Mouse (Mus musculus) stomach, embryonic 15.5 days (tissue): Measurements from ENCODE around the gene Pcbp2. TPM values are rescaled to one million over a fixed set of nuclear protein-coding genes. Genes with fewer than 3 reads are reported as not detected.

ENCODE experiments used
- ATAC-seq: fragments of 200-750 bp; cut with Nextera tagmentation; 2 replicates; pipeline ENCODE4 v1.8.0; 2017; ENCODE audit warnings: low read depth, moderate number of reproducible peaks, moderate TSS enrichment; ENCODE audit not compliant: insufficient read depth, low FRiP score
- H3K27ac ChIP-seq: fragments of 300-500 bp; sonication (generic); 2 replicates; pipeline ENCODE4 v1.5.1; 2015; ENCODE audit warnings: mild to moderate bottlenecking, inconsistent platforms
- H3K27me3 ChIP-seq: fragments of 300-500 bp; sonication (generic); replicated peaks from 2 replicates; pipeline ENCODE4 v1.6.1; 2015; ENCODE audit warnings: inconsistent platforms
- H3K36me3 ChIP-seq: fragments of 300-500 bp; sonication (generic); 2 replicates; pipeline ENCODE4 v1.6.1; 2015; ENCODE audit warnings: inconsistent platforms
- H3K4me1 ChIP-seq: fragments of 300-500 bp; sonication (generic); 2 replicates; pipeline ENCODE4 v1.6.1; 2015; ENCODE audit warnings: inconsistent platforms
- H3K4me2 ChIP-seq: fragments of 300-500 bp; sonication (generic); 2 replicates; pipeline ENCODE4 v1.6.1; 2015; ENCODE audit warnings: mild to moderate bottlenecking, inconsistent platforms
- H3K4me3 ChIP-seq: fragments of 300-500 bp; sonication (generic); replicated peaks from 2 replicates; pipeline ENCODE4 v1.5.1; 2015; ENCODE audit warnings: inconsistent platforms
- H3K9ac ChIP-seq: fragments of 300-500 bp; sonication (generic); 2 replicates; pipeline ENCODE4 v1.6.1; 2015; ENCODE audit warnings: inconsistent platforms
- H3K9me3 ChIP-seq: fragments of 300-500 bp; sonication (generic); 2 replicates; pipeline ENCODE4 v1.6.1; 2016; ENCODE audit warnings: inconsistent platforms
- WGBS: fragments of 180-500 bp; shearing (Covaris S2); methylation state at CpG from one replicate; pipeline ENCODE4 v1.1.7; 2015; 5-methylcytosine and 5-hydroxymethylcytosine counted together
- polyA plus RNA-seq: library from polyadenylated mRNA; unstranded; fragments of >200 nt; fragmentation: Nextera tagmentation; extraction: Ambion mirVana; gene quantifications from 2 replicates; pipeline ENCODE4 v1.2.1, GENCODE M21; 2015

Pcbp2 gene
- polyA plus RNA-seq, 1 experiment from 2014 or later, result 182 TPM

DNA sequence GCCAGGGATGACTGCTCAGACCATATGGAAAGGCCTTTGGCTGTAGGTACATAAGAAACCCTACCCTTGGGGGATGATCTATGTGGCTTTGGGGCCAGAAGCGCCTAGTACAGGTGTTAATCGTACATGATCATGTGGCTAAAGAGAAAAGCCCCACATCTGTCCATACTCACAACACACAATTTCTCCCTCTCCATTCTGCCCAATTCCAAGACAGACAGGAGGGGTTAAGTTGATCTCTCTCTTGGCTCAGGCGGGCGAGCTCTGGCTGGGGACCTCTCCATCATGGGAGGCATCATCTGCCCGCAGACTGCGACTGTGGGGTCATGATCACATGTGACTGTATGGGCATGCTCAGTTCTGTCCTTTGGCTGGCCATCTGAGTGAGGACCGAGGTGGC is 63.6 kb downstream of the Pcbp2 start:
- H3K27me3 ChIP-seq, result no peaks in the 10 kb centered on the region
- H3K4me2 ChIP-seq, result no peak overlapping the region
- H3K4me3 ChIP-seq, result no peak overlapping the region
- no peak overlapping the region for H3K9ac ChIP-seq
- H3K36me3 ChIP-seq, result peaks cover 56% of the 10 kb centered on the region
- H3K27ac ChIP-seq, result no peak overlapping the region
- no peaks in the 10 kb centered on the region for H3K9me3 ChIP-seq
- 88% methylated on average over 7 of the region's 7 CpGs for whole genome bisulfite sequencing
- no peak for ATAC-seq
- H3K4me1 ChIP-seq, result no peaks in the 10 kb centered on the region

DNA sequence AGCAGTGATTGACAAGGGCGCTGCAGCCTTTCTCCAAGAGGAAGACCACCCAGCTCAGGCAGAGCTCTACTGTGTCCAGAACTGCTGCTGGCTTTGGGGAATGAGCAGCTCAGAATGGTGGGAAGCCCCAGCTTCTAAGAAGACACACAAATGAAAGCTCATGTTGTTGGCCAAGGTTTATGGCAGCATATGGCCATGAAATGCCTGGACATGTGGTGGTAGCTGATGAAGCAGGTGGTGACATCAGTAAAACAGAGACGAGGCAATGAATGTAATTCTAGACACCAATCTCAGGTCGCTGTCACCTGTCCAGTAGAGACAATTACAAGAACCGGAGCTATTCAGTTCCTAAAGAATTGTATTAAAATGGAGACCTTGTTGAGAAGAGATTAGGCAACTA is 74.5 kb downstream of the Pcbp2 start:
- Histone ChIP-seq H3K36me3 (peaks cover 19% of the 10 kb centered on the region), H3K9me3 (no peaks in the 10 kb centered on the region), H3K27ac (no peak overlapping the region), H3K4me2 (no peak overlapping the region), H3K27me3 (no peaks in the 10 kb centered on the region), H3K4me1 (no peaks in the 10 kb centered on the region), H3K4me3 (no peak overlapping the region), H3K9ac (no peak overlapping the region)
- no peak for ATAC-seq
- 92% methylated on average over 4 of the region's 4 CpGs for WGBS

GRCm38 (mm10) chr15:102546246-102546645 is 75.9 kb downstream of the Pcbp2 start:
- ATAC-seq, result no peak
- Histone ChIP-seq H3K4me1 (no peaks in the 10 kb centered on the region), H3K27ac (no peak overlapping the region), H3K27me3 (no peaks in the 10 kb centered on the region), H3K9me3 (no peaks in the 10 kb centered on the region), H3K4me2 (no peak overlapping the region), H3K9ac (no peak overlapping the region), H3K4me3 (no peak overlapping the region), H3K36me3 (peaks cover 12% of the 10 kb centered on the region)
- 87% methylated on average over 3 of the region's 3 CpGs for WGBS

GRCm38 (mm10) chr15:102546677-102547427 is 76.5 kb downstream of the Pcbp2 start:
- Histone ChIP-seq H3K27me3 (no peaks in the 10 kb centered on the region), H3K27ac (no peak overlapping the region), H3K4me3 (no peak overlapping the region), H3K36me3 (peaks cover 15% of the 10 kb centered on the region), H3K9ac (no peak overlapping the region), H3K4me2 (no peak overlapping the region), H3K4me1 (no peaks in the 10 kb centered on the region), H3K9me3 (no peaks in the 10 kb centered on the region)
- no peak for ATAC-seq
- WGBS, result 80% methylated on average over 3 of the region's 3 CpGs

DNA sequence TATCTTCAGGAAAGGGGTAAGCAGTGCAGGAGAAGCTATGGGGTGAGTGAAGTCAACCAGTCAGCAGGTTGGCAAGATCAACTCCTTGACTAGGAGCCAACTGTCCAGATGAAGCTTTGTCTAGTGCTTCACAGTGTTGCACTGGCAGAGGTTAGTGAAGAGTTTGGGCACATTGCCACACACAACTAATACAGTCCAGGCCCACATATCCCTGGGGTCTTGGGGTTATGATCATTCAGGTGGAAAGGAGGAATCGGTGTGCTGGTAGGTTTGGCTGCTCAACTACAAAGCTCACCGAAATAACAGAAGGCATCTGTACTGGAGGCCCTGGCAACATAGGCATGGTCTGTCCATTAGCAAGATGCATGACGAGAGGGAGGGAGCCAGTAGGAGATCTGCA is 77.1 kb downstream of the Pcbp2 start:
- Histone ChIP-seq H3K36me3 (peaks cover 20% of the 10 kb centered on the region), H3K9me3 (no peaks in the 10 kb centered on the region), H3K27ac (no peak overlapping the region), H3K4me1 (no peaks in the 10 kb centered on the region), H3K4me2 (no peak overlapping the region), H3K27me3 (no peaks in the 10 kb centered on the region), H3K4me3 (no peak overlapping the region), H3K9ac (no peak overlapping the region)
- WGBS, result 95% methylated on average over 3 of the region's 3 CpGs
- ATAC-seq, result no peak

Other genes starting within 250 kb of the Pcbp2 start
- gene Itgb7, start 238.6 kb upstream of the Pcbp2 start, polyA plus RNA-seq, result 9.6 and 12.7 TPM in 2 replicates
- gene Rarg, start 213.0 kb upstream of the Pcbp2 start, polyA plus RNA-seq, result 29.8 and 33.8 TPM in 2 replicates
- 0.27 and 0.30 TPM in 2 replicates for gene Gm9918, start 200.0 kb upstream of the Pcbp2 start, polyA plus RNA-seq
- gene Mfsd5, start 191.1 kb upstream of the Pcbp2 start, polyA plus RNA-seq, result 66.3 and 66.4 TPM in 2 replicates
- gene Espl1, start 174.3 kb upstream of the Pcbp2 start, polyA plus RNA-seq, result 22.9 and 23.9 TPM in 2 replicates
- 322 TPM in 2 replicates for gene Pfdn5, start 144.4 kb upstream of the Pcbp2 start, polyA plus RNA-seq
- 83.5 and 85.5 TPM in 2 replicates for gene Myg1, start 138.8 kb upstream of the Pcbp2 start, polyA plus RNA-seq
- gene Aaas, start 119.8 kb upstream of the Pcbp2 start, polyA plus RNA-seq, result 55.9 and 67.0 TPM in 2 replicates
- gene Sp7, start 103.4 kb upstream of the Pcbp2 start, polyA plus RNA-seq, result 1.0 and 1.1 TPM in 2 replicates
- 9.6 and 9.7 TPM in 2 replicates for gene Sp1, start 64.4 kb upstream of the Pcbp2 start, polyA plus RNA-seq
- 0.90 and 1.3 TPM in 2 replicates for gene Amhr2, start 25.2 kb upstream of the Pcbp2 start, polyA plus RNA-seq
- 119 and 120 TPM in 2 replicates for gene Prr13, start 11.5 kb upstream of the Pcbp2 start, polyA plus RNA-seq
- 5.0 and 8.1 TPM in 2 replicates for gene Gm10337, start 33.2 kb downstream of the Pcbp2 start, polyA plus RNA-seq
- gene Map3k12, start 46.5 kb downstream of the Pcbp2 start, polyA plus RNA-seq, result 13.4 and 15.5 TPM in 2 replicates
- gene Tarbp2, start 47.7 kb downstream of the Pcbp2 start, polyA plus RNA-seq, result 87.3 and 92.0 TPM in 2 replicates
- 2.7 TPM in 2 replicates for gene Npff, start 54.4 kb downstream of the Pcbp2 start, polyA plus RNA-seq
- gene Gm28047, start 154.5 kb downstream of the Pcbp2 start, polyA plus RNA-seq, result 0.28 TPM in 1 of 2 replicates, not detected in the other
- 35.2 and 36.5 TPM in 2 replicates for gene Atf7, start 154.9 kb downstream of the Pcbp2 start, polyA plus RNA-seq
- gene Atp5g2, start 201.8 kb downstream of the Pcbp2 start, polyA plus RNA-seq, result 57.1 and 63.3 TPM in 2 replicates